Mouse (Mus musculus): ENCODE results near the gene Mynn.

Mynn gene

GRCm38 (mm10) chr3:30646761-30647160 is 44.9 kb downstream of the Mynn start:
- no peak for DNase-seq

DNA sequence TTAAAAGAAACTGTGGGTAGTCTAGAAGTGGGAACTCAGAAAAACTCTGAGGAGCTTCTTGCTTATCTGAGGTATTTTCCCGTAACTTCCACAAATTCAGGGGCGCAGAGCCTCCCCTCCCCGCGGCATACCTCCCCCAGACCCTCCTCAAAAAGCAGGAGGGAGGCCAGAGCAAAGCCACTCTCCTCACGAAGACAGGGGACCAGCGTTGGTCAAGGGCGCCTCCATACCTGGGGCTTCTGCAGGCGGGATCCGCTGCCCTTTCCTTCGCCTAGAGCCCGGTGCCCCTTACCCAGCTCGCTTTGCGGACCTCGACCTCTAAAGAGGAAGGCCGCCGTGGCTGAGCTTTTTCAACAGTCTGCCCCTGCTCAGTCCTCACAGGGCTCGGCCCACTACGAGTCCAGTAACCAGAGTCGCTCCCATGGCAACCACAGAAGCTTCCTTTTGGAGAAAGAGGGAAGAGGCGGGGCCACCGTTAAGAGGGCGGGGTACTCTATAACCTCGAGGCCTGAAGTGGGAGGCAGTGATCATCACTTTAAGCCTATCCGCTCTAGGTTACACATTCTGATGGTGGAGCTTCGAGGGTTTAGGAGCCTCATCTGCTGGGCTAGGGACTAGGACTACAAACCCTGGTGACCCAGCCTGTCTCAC is 45.7 kb downstream of the Mynn start, which contains the start of gene Lrrc34:
Gene Lrrc34 (minus strand): TSS at position 430 of the 651 bp plus-strand sequence.
- no peak for DNase-seq

GRCm38 (mm10) chr3:30648466-30648865 is 46.6 kb downstream of the Mynn start:
- no peak for DNase-seq

GRCm38 (mm10) chr3:30650062-30650841 is 48.4 kb downstream of the Mynn start:
- no peak for DNase-seq

GRCm38 (mm10) chr3:30655937-30656336 is 54.1 kb downstream of the Mynn start:
- DNase-seq = no peak

DNA sequence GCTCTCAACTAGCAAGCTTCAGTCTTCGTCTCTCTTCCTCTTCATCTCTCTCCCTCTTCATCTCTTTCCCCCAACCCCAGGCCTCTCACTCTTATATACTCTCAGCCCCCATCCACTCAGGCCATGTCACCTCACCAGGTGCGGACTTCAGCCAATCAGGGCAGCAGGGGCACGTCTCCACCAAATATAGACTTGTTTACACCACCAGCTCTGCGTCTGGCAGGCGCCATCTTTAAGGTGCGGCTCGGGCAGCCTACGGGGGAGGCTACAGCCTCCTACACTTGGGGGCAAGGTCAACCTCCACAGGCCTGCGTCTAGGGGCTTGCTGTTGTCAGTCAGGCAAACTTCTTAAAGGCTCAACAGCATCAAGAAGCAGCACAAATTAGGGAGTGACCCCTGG is 56.6 kb downstream of the Mynn start:
- no peak for DNase-seq
